In genomic region chr4:9028475-9028874, GRCm38 (mm10) we compare ENCODE assay signal across 7 mouse cellular contexts.
DNase-seq lines count a peak whose midpoint lies in the region; ATAC-seq and TF ChIP-seq lines count a peak whose summit lies in the region.

No protein-coding gene starts in this region.

- H3K27me3 ChIP-seq in heart, embryonic 10.5 days (ENCODE audit: insufficient read depth, poor library complexity, severe bottlenecking) = no peaks in the 10 kb centered on the region
- no peaks in the 10 kb centered on the region for H3K27me3 ChIP-seq in stomach, embryonic 16.5 days (ENCODE audit: control insufficient read depth, insufficient read depth, low read length)

- H3K4me1 ChIP-seq in heart, embryonic 10.5 days = peaks cover 17% of the 10 kb centered on the region
- peaks cover 7% of the 10 kb centered on the region; the same call in 1 of the 2 replicates for H3K4me1 ChIP-seq in stomach, embryonic 16.5 days (ENCODE audit: control insufficient read depth, insufficient read depth, low read length)

- TF ChIP-seq CTCF in layer of hippocampus, adult 2 months (conservative IDR thresholded peaks at IDR 0.05) = no peak

- H3K4me3 ChIP-seq in heart, embryonic 10.5 days = peak overlapping the region; percentile 63
- H3K4me3 ChIP-seq in layer of hippocampus, adult 2 months = peak overlapping the region; percentile 52
- peak overlapping the region; percentile 47 for H3K4me3 ChIP-seq in stomach, embryonic 16.5 days (replicated peaks; ENCODE audit: low read length)

- no peak for ATAC-seq in stomach, embryonic 16.5 days (ENCODE audit: insufficient read depth, low FRiP score)

- peak overlapping the region; percentile 85 for H3K27ac ChIP-seq in heart, embryonic 10.5 days
- peak overlapping the region; percentile 85 for H3K27ac ChIP-seq in layer of hippocampus, adult 2 months
- no peak overlapping the region for H3K27ac ChIP-seq in stomach, embryonic 16.5 days (ENCODE audit: low read length)

- no peaks in the 10 kb centered on the region for H3K9me3 ChIP-seq in heart, embryonic 10.5 days
- no peaks in the 10 kb centered on the region for H3K9me3 ChIP-seq in stomach, embryonic 16.5 days (replicated peaks; ENCODE audit: control insufficient read depth, low read length)

- peak overlapping the region; percentile 70 for H3K9ac ChIP-seq in stomach, embryonic 16.5 days (ENCODE audit: low read length)

- H3K4me2 ChIP-seq in stomach, embryonic 16.5 days (ENCODE audit: low read depth, low read length) = peak overlapping the region; percentile 92

- H3K36me3 ChIP-seq in heart, embryonic 10.5 days = no peaks in the 10 kb centered on the region
- H3K36me3 ChIP-seq in stomach, embryonic 16.5 days (ENCODE audit: control insufficient read depth, insufficient read depth, low read length) = no peaks in the 10 kb centered on the region

- WGBS in heart, embryonic 10.5 days = under 1% methylated on average over 12 of the region's 12 CpGs
- WGBS in stomach, embryonic 16.5 days = 2% methylated on average over 12 of the region's 12 CpGs

- DNase-seq in urinary bladder, postnatal 14 days (ENCODE audit: low spot score) = peak; percentile 8
- no peak for DNase-seq in urinary bladder, adult 2 months (ENCODE audit: low spot score)
- peak; percentile 72 to 80 for DNase-seq in cerebellum, postnatal 14 days
- DNase-seq in heart, embryonic 10.5 days (ENCODE audit: low spot score) = no peak
- peak; percentile 50 to 60 for DNase-seq in layer of hippocampus, adult 2 months (ENCODE audit: low spot score in 2 of 2)
- peak; percentile 20 for DNase-seq in lung, postnatal 36 days

Comparison
In these comparisons a context has a peak if more than half of its experiments do, and no peak if none do; other contexts are left out.
1. DNase-seq: peak in urinary bladder, postnatal 14 days (single experiment), cerebellum, postnatal 14 days (2 of 2), layer of hippocampus, adult 2 months (2 of 2) and lung, postnatal 36 days (single experiment); none in urinary bladder, adult 2 months (single experiment) and heart, embryonic 10.5 days (single experiment).
2. Peak in every context shown above with its lines, with median percentiles within 50 percentile points of each other: H3K4me3 ChIP-seq.